Mouse (Mus musculus) brain, embryonic 14.5 days (tissue): ENCODE results near the gene Fhl2.

Experiments
- CTCF ChIP-seq: fragments of 200-500 bp; IDR thresholded peaks from 2 replicates; pipeline ENCODE4 v1.5.1; 2012; ENCODE audit warnings: inconsistent platforms, mild to moderate bottlenecking, moderate library complexity, borderline replicate concordance; ENCODE audit not compliant: insufficient read depth, insufficient read length; ENCODE audit errors: extremely low read depth
- POLR2A ChIP-seq: fragments of 200-500 bp; IDR thresholded peaks from 2 replicates; pipeline ENCODE4 v1.6.1; 2012; ENCODE audit warnings: mild to moderate bottlenecking, inconsistent platforms, borderline replicate concordance; ENCODE audit not compliant: poor library complexity, insufficient read depth, insufficient read length, severe bottlenecking; ENCODE audit errors: extremely low read depth

GRCm38 (mm10) chr1:43178378-43178777 lies 18.4 kb downstream of the Fhl2 start:
- TF ChIP-seq CTCF (no peak), POLR2A (no peak)
